Mouse (Mus musculus) liver, embryonic 15.5 days (tissue): ENCODE data around the gene Limd1. TPM values are rescaled to one million over a fixed set of nuclear protein-coding genes. Genes with fewer than 3 reads are reported as not detected.
"Not testable (repeated sequence)": the region's sequence is repeated elsewhere in the genome, so short reads cannot be mapped to it uniquely, and the experiment has no call there.

Source experiments
- ATAC-seq: fragments of 200-750 bp; cut with Nextera tagmentation; 2 replicates; pipeline ENCODE4 v1.8.0; 2017; ENCODE audit warnings: moderate number of reproducible peaks, mild to moderate bottlenecking, moderate library complexity; ENCODE audit not compliant: insufficient read depth
- H3K27ac ChIP-seq: fragments of 300-500 bp; sonication (generic); replicated peaks from 2 replicates; pipeline ENCODE4 v1.5.1; 2015; ENCODE audit warnings: mild to moderate bottlenecking, inconsistent platforms
- H3K27me3 ChIP-seq: fragments of 300-500 bp; sonication (generic); 2 replicates; pipeline ENCODE4 v1.6.1; 2015; ENCODE audit warnings: mild to moderate bottlenecking, inconsistent platforms
- H3K36me3 ChIP-seq: fragments of 300-500 bp; sonication (generic); replicated peaks from 2 replicates; pipeline ENCODE4 v1.6.1; 2015; ENCODE audit warnings: moderate library complexity, mild to moderate bottlenecking, inconsistent platforms
- H3K4me1 ChIP-seq: fragments of 300-500 bp; sonication (generic); replicated peaks from 2 replicates; pipeline ENCODE4 v1.6.1; 2015; ENCODE audit warnings: inconsistent platforms
- H3K4me2 ChIP-seq: fragments of 300-500 bp; sonication (generic); 2 replicates; pipeline ENCODE4 v1.6.1; 2015; ENCODE audit warnings: moderate library complexity, mild to moderate bottlenecking, inconsistent platforms
- H3K4me3 ChIP-seq: fragments of 300-500 bp; sonication (generic); replicated peaks from 2 replicates; pipeline ENCODE4 v1.5.1; 2015; ENCODE audit warnings: mild to moderate bottlenecking, inconsistent platforms
- H3K9ac ChIP-seq: fragments of 300-500 bp; sonication (generic); 2 replicates; pipeline ENCODE4 v1.6.1; 2015; ENCODE audit warnings: moderate library complexity, mild to moderate bottlenecking, inconsistent platforms
- H3K9me3 ChIP-seq: fragments of 300-500 bp; sonication (generic); replicated peaks from 2 replicates; pipeline ENCODE4 v1.6.1; 2016; ENCODE audit warnings: inconsistent platforms
- WGBS: fragments of 180-500 bp; shearing (Covaris S2); methylation state at CpG from one replicate; pipeline ENCODE4 v1.1.7; 2015; ENCODE audit warnings: mixed read lengths; ENCODE audit not compliant: insufficient replicate concordance; 5-methylcytosine and 5-hydroxymethylcytosine counted together
- polyA plus RNA-seq: library from polyadenylated mRNA; unstranded; fragments of >200 nt; fragmentation: Nextera tagmentation; extraction: Ambion mirVana; gene quantifications from 2 replicates; pipeline ENCODE4 v1.2.1, GENCODE M21; 2015

The Limd1 gene
- polyA plus RNA-seq = 22.8 and 23.2 TPM in 2 replicates

DNA sequence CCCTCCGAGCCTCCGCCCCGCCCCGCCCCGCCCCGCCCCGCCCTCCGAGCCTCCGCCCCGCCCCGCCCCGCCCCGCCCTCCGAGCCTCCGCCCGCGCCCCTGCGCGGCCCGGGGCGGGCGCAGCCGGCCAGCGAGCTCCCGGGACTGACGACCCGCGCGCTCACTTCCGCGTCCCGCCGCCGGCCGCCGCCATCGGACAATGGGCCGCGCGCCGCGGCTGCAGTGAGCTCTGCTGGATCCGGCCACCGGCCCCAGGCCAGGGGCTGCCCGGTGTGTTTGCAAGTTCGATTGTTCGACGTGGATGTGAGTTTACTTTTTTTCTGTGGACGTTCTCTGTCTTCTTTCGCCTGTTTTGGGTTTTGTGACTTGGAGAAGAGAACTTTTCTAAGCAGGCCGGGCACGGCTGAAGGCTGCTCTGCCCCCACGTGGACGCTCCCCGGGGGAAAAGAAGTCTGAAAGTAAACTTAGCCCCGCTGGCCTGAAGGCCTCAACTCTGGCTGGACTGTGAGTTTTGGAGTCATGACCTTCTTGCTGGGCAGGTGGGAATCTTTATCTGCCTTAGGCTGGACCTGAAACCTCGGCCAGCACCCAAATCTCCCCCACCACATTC lies at the start of gene Limd1:
Gene Limd1, plus strand, starts transcription at position 121 of the 610 bp plus-strand sequence.
- Histone ChIP-seq H3K4me1 (peaks cover 66% of the 10 kb centered on the region), H3K4me2 (peak within 1 kb of the TSS; percentile 94), H3K4me3 (peak within 1 kb of the TSS; percentile 84), H3K27me3 (no peaks in the 10 kb centered on the region), H3K27ac (peak within 1 kb of the TSS; percentile 88), H3K9me3 (no peaks in the 10 kb centered on the region), H3K9ac (peak within 1 kb of the TSS; percentile 81), H3K36me3 (peaks cover 31% of the 10 kb centered on the region)
- peak; percentile 73 for ATAC-seq
- WGBS = under 1% methylated on average over 31 of the region's 57 CpGs

GRCm38 (mm10) chr9:123429863-123430262 lies 48.6 kb upstream of the Limd1 start:
- H3K36me3 ChIP-seq = 0 out of 2 replicates have a peak, but pooled peaks cover 5% of the 10 kb centered on the region
- ATAC-seq = peak; percentile 67
- peaks cover 10% of the 10 kb centered on the region; the same call in 1 of the 2 replicates for H3K4me1 ChIP-seq
- H3K9me3 ChIP-seq = no peaks in the 10 kb centered on the region
- H3K27me3 ChIP-seq = no peaks in the 10 kb centered on the region
- no peak overlapping the region for H3K9ac ChIP-seq
- 69% methylated on average over 4 of the region's 4 CpGs for WGBS
- H3K4me3 ChIP-seq = no peak overlapping the region
- no peak overlapping the region; the same call in 1 of the 2 replicates for H3K27ac ChIP-seq
- no peak overlapping the region for H3K4me2 ChIP-seq

GRCm38 (mm10) chr9:123430973-123431372 lies 47.5 kb upstream of the Limd1 start:
- Histone ChIP-seq H3K27ac (no peak overlapping the region), H3K9ac (no peak overlapping the region), H3K9me3 (no peaks in the 10 kb centered on the region), H3K36me3 (peaks cover 6% of the 10 kb centered on the region), H3K4me2 (no peak overlapping the region), H3K4me1 (peaks cover 10% of the 10 kb centered on the region; the same call in 1 of the 2 replicates), H3K27me3 (no peaks in the 10 kb centered on the region), H3K4me3 (no peak overlapping the region)
- ATAC-seq = no peak

- no peak overlapping the region for H3K4me3 ChIP-seq
Measured at GRCm38 (mm10) chr9:123438223-123438622, 40.3 kb upstream of the Limd1 start.

GRCm38 (mm10) chr9:123440230-123441058 lies 38.1 kb upstream of the Limd1 start:
- Histone ChIP-seq H3K4me3 (no peak overlapping the region), H3K27ac (no peak overlapping the region), H3K36me3 (peaks cover 33% of the 10 kb centered on the region), H3K9ac (no peak overlapping the region), H3K27me3 (no peaks in the 10 kb centered on the region), H3K9me3 (no peaks in the 10 kb centered on the region), H3K4me2 (no peak overlapping the region), H3K4me1 (no peaks in the 10 kb centered on the region)
- no peak for ATAC-seq
- 52% methylated on average over 5 of the region's 5 CpGs for WGBS

More at GRCm38 (mm10) chr9:123438223-123438622, 40.3 kb upstream of the Limd1 start:
- Histone ChIP-seq H3K36me3 (peaks cover 33% of the 10 kb centered on the region), H3K27ac (no peak overlapping the region), H3K4me1 (0 out of 2 replicates have a peak, but pooled peaks cover under 1% of the 10 kb centered on the region), H3K4me2 (no peak overlapping the region), H3K27me3 (no peaks in the 10 kb centered on the region), H3K9me3 (no peaks in the 10 kb centered on the region), H3K9ac (no peak overlapping the region)
- WGBS = 75% methylated on average over 2 of the region's 2 CpGs
- no peak for ATAC-seq

DNA sequence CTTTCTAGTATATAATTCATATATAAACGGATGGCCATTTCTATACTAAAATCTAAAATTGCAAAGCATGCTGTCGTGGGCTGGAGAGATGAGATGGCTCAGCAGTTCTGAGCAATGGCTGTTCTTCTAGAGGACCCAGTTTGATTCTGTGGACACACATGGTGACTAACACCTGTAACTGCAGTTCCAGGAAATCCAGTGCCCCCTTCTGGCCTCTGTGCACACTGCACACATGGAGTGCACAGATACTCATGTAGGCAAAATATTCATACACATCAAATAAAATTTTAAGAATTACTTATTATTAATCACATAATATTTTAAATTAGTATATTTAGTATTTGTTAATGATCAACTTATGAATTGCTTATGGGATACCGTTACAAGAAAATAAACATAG lies 31.4 kb upstream of the Limd1 start:
- 83% methylated on average over 3 of the region's 3 CpGs for WGBS

GRCm38 (mm10) chr9:123448594-123448993 lies 29.9 kb upstream of the Limd1 start:
- Histone ChIP-seq H3K36me3 (peaks cover 4% of the 10 kb centered on the region), H3K9ac (no peak overlapping the region), H3K27ac (no peak overlapping the region), H3K9me3 (no peaks in the 10 kb centered on the region), H3K27me3 (no peaks in the 10 kb centered on the region), H3K4me1 (no peaks in the 10 kb centered on the region), H3K4me2 (no peak overlapping the region), H3K4me3 (no peak overlapping the region)
- no peak for ATAC-seq

More for the DNA sequence above, 31.4 kb upstream of the Limd1 start:
- not testable (repeated sequence) for H3K4me2 ChIP-seq, H3K27me3 ChIP-seq, H3K27ac ChIP-seq, H3K36me3 ChIP-seq, H3K9me3 ChIP-seq, ATAC-seq, H3K4me3 ChIP-seq, H3K4me1 ChIP-seq, H3K9ac ChIP-seq

DNA sequence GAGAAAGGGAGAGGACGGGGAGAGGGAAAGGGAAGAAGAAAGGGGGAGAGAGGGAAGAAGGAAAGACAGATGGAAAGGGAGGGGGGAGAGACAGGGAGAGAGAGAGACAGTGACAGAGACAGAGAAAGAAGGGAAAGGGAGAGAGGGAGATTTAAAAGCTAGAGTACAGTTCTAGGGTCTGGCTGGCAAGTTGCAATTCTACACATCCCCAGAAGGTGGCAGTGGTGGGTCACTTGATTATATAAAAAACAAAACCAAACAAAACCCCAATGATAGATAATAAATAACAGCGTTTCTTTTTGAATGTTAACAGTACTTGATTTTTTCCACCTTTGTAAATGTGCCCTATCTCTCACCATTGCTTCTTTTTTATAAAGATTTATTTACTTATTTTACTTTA lies 28.3 kb upstream of the Limd1 start:
- Histone ChIP-seq H3K9ac (no peak overlapping the region), H3K4me2 (no peak overlapping the region), H3K4me3 (no peak overlapping the region), H3K9me3 (no peaks in the 10 kb centered on the region), H3K27ac (no peak overlapping the region), H3K36me3 (peaks cover 11% of the 10 kb centered on the region), H3K4me1 (no peaks in the 10 kb centered on the region), H3K27me3 (no peaks in the 10 kb centered on the region)
- no peak for ATAC-seq
- WGBS = 47% methylated on average over 2 of the region's 2 CpGs

DNA sequence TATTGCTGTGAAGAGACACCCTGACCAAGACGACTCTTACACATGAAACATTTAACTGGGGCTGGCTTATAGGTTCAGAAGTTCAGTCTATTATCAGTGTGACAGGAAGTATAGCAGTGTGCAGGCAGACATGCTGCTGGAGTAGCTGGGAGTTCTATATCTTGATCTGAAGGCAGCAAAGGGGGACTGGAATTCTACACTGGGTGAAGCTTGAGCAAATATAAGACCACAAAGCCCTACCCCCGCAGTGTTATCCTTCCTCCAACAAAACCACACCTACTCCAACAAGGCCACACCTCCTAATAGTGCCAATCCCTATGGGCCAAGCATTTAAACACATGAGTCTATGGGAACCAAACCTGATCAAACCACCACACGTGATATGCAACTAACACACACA lies 26.7 kb upstream of the Limd1 start:
- Histone ChIP-seq H3K4me2 (no peak overlapping the region), H3K36me3 (peaks cover 11% of the 10 kb centered on the region), H3K9me3 (no peaks in the 10 kb centered on the region), H3K4me1 (no peaks in the 10 kb centered on the region), H3K4me3 (no peak overlapping the region), H3K27ac (no peak overlapping the region), H3K27me3 (no peaks in the 10 kb centered on the region), H3K9ac (no peak overlapping the region)
- ATAC-seq = no peak
- 35% methylated on average over 3 of the region's 3 CpGs for WGBS

GRCm38 (mm10) chr9:123456634-123457602 lies 21.6 kb upstream of the Limd1 start:
- Histone ChIP-seq H3K4me3 (no peak overlapping the region), H3K27me3 (0 out of 2 replicates have a peak, but pooled peaks cover 3% of the 10 kb centered on the region), H3K9me3 (peaks cover 3% of the 10 kb centered on the region; the same call in 1 of the 2 replicates), H3K4me1 (no peaks in the 10 kb centered on the region), H3K9ac (no peak overlapping the region), H3K36me3 (peaks cover 12% of the 10 kb centered on the region; the same call in 1 of the 2 replicates), H3K27ac (no peak overlapping the region), H3K4me2 (no peak overlapping the region)
- no peak for ATAC-seq
- 65% methylated on average over 9 of the region's 9 CpGs for WGBS
